Mouse (Mus musculus): ENCODE measurements around the gene Cop1.

- TF ChIP-seq CTCF (IDR thresholded peaks at IDR 0.05; ENCODE audit: extremely low read depth, insufficient read depth, low read length): no peak
- no peak for TF ChIP-seq POLR2A (IDR thresholded peaks at IDR 0.05; ENCODE audit: extremely low read depth, insufficient read depth, low read length)
Observed at GRCm38 (mm10) chr1:159358713-159359112, 126.6 kb downstream of the Cop1 start.
